Mouse (Mus musculus): Measurements from ENCODE around the gene Gjb1. TPM values are rescaled to one million over a fixed set of nuclear protein-coding genes. Genes with fewer than 3 reads are reported as not detected.

Gjb1 gene
- total and polyA plus RNA-seq, 3 experiments = not detected

DNA sequence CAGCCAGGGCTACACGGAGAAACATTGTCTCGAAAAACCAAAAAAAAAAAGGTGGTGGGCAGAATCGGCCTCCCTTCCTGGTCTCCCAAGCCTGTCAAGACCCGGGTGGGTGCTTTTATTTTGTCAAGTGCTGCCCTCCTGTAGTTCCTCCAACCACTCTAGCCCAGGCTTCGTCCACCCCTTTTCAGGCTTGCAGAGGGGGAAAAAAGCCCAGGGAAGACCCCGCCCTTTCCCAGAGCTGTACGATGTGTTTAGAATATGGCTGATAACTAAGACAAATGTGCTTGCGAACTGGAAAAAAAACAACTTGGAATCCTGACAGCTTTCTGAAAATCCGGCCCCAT lies 44.2 kb upstream of the Gjb1 start:
- peak overlapping the region; percentile 41 to 53 (median 52) for H3K4me3 ChIP-seq (replicated peaks in 1 of 3; ENCODE audit: low read depth in 2 of 3, low read length in 2 of 3, poor library complexity in 1 of 3)
- peak overlapping the region; percentile 95 for H3K9ac ChIP-seq (ENCODE audit: insufficient read depth, low read depth)
- in situ Hi-C loops (cut with MboI; ENCODE audit: low pct_ligation_motif_present, low pct_unique_long_range_greater_than_20kb, low sequenced_read_pairs) = loop anchor here (5.0 kb wide), 1 partner anchor 200 kb away; no protein-coding TSS in a partner anchor
- TF ChIP-seq MAFK (IDR thresholded peaks at IDR 0.05; ENCODE audit: insufficient replicate concordance, low read length) (no peak), E2F4 (IDR thresholded peaks at IDR 0.05; ENCODE audit: insufficient replicate concordance, low read depth, low read length) (no peak), RAD21 (IDR thresholded peaks at IDR 0.05; ENCODE audit: low read depth, low read length) (no peak), KAT2A (IDR thresholded peaks at IDR 0.05; ENCODE audit: insufficient replicate concordance, low read length) (no peak), TCF12 (IDR thresholded peaks at IDR 0.05; ENCODE audit: low read depth, low read length) (peak; percentile 25; the same call in 1 of the 2 replicates), MYC (IDR thresholded peaks at IDR 0.05; ENCODE audit: low read depth, low read length) (peak; percentile 64; the same call in 1 of the 2 replicates), ETS1 (conservative IDR thresholded peaks at IDR 0.05; ENCODE audit: low read depth, low read length) (no peak)
- no peaks in the 10 kb centered on the region for H3K79me2 ChIP-seq (replicated peaks; ENCODE audit: control insufficient read depth, extremely low read depth, insufficient read depth, poor library complexity, severe bottlenecking)
- H3K4me1 ChIP-seq (ENCODE audit: control insufficient read depth in 1 of 2, insufficient read depth in 2 of 2) = peaks cover 6 to 14% of the 10 kb centered on the region in 2 experiments
- dilution Hi-C loops (cut with MboI; ENCODE audit: extremely low pct_ligation_motif_present, extremely low pct_unique_long_range_greater_than_20kb, low sequenced_read_pairs) = no loop called here
- no peak for DNase-seq (ENCODE audit: extremely low read depth)
- H3K27ac ChIP-seq (ENCODE audit: insufficient read depth, low read depth) = peak overlapping the region; percentile 64; the same call in 1 of the 2 replicates
- H3K9me3 ChIP-seq (replicated peaks; ENCODE audit: low read length) = no peaks in the 10 kb centered on the region
- peak overlapping the region; percentile 71 for H3K4me2 ChIP-seq (ENCODE audit: insufficient read depth, low read depth, poor library complexity, severe bottlenecking)
- no peaks in the 10 kb centered on the region for H3K36me3 ChIP-seq (replicated peaks in 1 of 2; ENCODE audit: control insufficient read depth in 1 of 2, insufficient read depth in 1 of 2, low read length in 1 of 2)
- no peaks in the 10 kb centered on the region for H3K27me3 ChIP-seq (replicated peaks)

DNA sequence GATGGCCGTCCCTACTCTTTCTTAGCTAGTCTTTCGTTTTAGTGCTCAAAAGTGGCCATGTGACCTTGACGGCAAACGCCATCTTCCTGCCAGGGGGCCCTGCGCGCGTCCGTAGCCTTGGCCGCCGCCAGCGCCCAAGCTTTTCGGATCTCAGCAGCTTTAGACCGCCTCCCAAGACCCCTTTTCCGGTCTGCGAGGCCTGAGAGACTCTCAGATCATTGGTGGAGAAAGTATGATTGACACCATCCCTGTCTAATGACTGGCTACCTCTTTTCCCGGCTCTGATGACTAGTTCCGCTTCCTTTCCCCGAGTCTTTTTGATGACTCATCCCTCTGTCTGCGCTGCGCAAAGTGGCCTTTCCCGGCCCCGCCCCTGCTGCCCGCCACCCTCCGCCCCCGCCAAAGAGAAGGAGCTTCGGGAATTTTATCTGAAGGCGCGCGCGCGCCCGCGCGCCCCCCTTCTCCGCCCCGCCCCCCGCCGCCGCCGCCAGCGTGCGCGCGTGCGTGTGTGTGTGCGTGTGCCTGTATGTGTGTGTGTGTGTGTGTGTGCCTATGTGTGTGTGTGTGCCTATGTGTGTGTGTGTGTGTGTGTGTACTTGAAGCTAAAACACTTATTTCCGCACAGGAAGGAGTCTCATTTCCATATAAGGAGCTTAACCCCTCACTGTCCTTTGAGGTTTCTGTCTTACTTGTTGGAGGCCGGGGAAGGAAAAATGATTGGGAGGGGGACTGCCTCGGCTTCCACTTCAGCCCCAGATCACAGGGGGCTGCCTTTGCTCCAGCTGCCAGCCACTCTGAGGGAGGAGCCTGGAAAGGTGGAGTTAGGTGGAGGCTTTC lies 43.6 kb upstream of the Gjb1 start:
- in situ Hi-C loops (cut with MboI; ENCODE audit: low pct_ligation_motif_present, low pct_unique_long_range_greater_than_20kb, low sequenced_read_pairs) (loop anchor here (5.0 kb wide), 1 partner anchor 200 kb away; no protein-coding TSS in a partner anchor), dilution Hi-C loops (cut with MboI; ENCODE audit: extremely low pct_ligation_motif_present, extremely low pct_unique_long_range_greater_than_20kb, low sequenced_read_pairs) (no loop called here)
- H3K36me3 ChIP-seq (replicated peaks in 1 of 2; ENCODE audit: control insufficient read depth in 1 of 2, insufficient read depth in 1 of 2, low read length in 1 of 2) = no peaks in the 10 kb centered on the region
- peak overlapping the region; percentile 76 for H3K4me2 ChIP-seq (ENCODE audit: insufficient read depth, low read depth, poor library complexity, severe bottlenecking)
- peaks cover 6 to 14% of the 10 kb centered on the region in 2 experiments for H3K4me1 ChIP-seq (ENCODE audit: control insufficient read depth in 1 of 2, insufficient read depth in 2 of 2)
- H3K79me2 ChIP-seq (replicated peaks; ENCODE audit: control insufficient read depth, extremely low read depth, insufficient read depth, poor library complexity, severe bottlenecking) = no peaks in the 10 kb centered on the region
- H3K9me3 ChIP-seq (replicated peaks; ENCODE audit: low read length) = no peaks in the 10 kb centered on the region
- peak; percentile 94 for DNase-seq (ENCODE audit: extremely low read depth)
- peak overlapping the region; percentile 64; the same call in 1 of the 2 replicates for H3K27ac ChIP-seq (ENCODE audit: insufficient read depth, low read depth)
- H3K9ac ChIP-seq (ENCODE audit: insufficient read depth, low read depth) = peak overlapping the region; percentile 95
- peak overlapping the region; percentile 41 to 53 (median 52) for H3K4me3 ChIP-seq (replicated peaks in 1 of 3; ENCODE audit: low read depth in 2 of 3, low read length in 2 of 3, poor library complexity in 1 of 3)
- H3K27me3 ChIP-seq (replicated peaks) = no peaks in the 10 kb centered on the region
- TF ChIP-seq JUND (conservative IDR thresholded peaks at IDR 0.05; ENCODE audit: low read depth, low read length) (no peak; the same call in 1 of the 2 replicates), SIN3A (IDR thresholded peaks at IDR 0.05; ENCODE audit: low read length) (peak; percentile 65; the same call in 1 of the 2 replicates), POLR2A (IDR thresholded peaks at IDR 0.05; ENCODE audit: low read depth, low read length) (peak; percentile 80), CHD2 (IDR thresholded peaks at IDR 0.05; ENCODE audit: low read length) (no peak), UBTF (IDR thresholded peaks at IDR 0.05; ENCODE audit: low read depth, low read length) (no peak), NELFE (IDR thresholded peaks at IDR 0.05; ENCODE audit: low read depth, low read length) (peak; percentile 39; the same call in 1 of the 2 replicates), MAZ (IDR thresholded peaks at IDR 0.05; ENCODE audit: low read depth, low read length) (peak; percentile 65; the same call in 1 of the 2 replicates), MAX (IDR thresholded peaks at IDR 0.05; ENCODE audit: low read length) (peak; percentile 67), E2F4 (IDR thresholded peaks at IDR 0.05; ENCODE audit: insufficient replicate concordance, low read depth, low read length) (0 out of 2 replicates have a peak, but pooled peaks have one; percentile 9), GABPA (IDR thresholded peaks at IDR 0.05; ENCODE audit: insufficient replicate concordance, low read depth, low read length) (no peak), ETS1 (conservative IDR thresholded peaks at IDR 0.05; ENCODE audit: low read depth, low read length) (no peak), CHD1 (IDR thresholded peaks at IDR 0.05; ENCODE audit: low read depth, low read length) (no peak), USF2 (conservative IDR thresholded peaks at IDR 0.05; ENCODE audit: low read depth, low read length) (0 out of 2 replicates have a peak, but pooled peaks have one; percentile 18), KAT2A (IDR thresholded peaks at IDR 0.05; ENCODE audit: insufficient replicate concordance, low read length) (no peak), RAD21 (IDR thresholded peaks at IDR 0.05; ENCODE audit: low read depth, low read length) (no peak), POLR2AphosphoS2 (IDR thresholded peaks at IDR 0.05; ENCODE audit: low read depth, low read length) (no peak), HCFC1 (IDR thresholded peaks at IDR 0.05; ENCODE audit: low read depth, low read length) (peak; percentile 67), ZMIZ1 (IDR thresholded peaks at IDR 0.05; ENCODE audit: low read depth, low read length) (no peak; the same call in 1 of the 2 replicates), ZNF384 (IDR thresholded peaks at IDR 0.05; ENCODE audit: low read depth, low read length) (no peak), ZKSCAN1 (IDR thresholded peaks at IDR 0.05; ENCODE audit: borderline replicate concordance, low read depth, low read length) (no peak), EP300 (IDR thresholded peaks at IDR 0.05; ENCODE audit: low read length) (0 out of 2 replicates have a peak, but pooled peaks have one; percentile 45), USF1 (IDR thresholded peaks at IDR 0.05; ENCODE audit: low read depth, low read length) (peak; percentile 69), MEF2A (IDR thresholded peaks at IDR 0.05; ENCODE audit: borderline replicate concordance, low read depth, low read length) (0 out of 2 replicates have a peak, but pooled peaks have one; percentile 26), SMC3 (IDR thresholded peaks at IDR 0.05; ENCODE audit: low read depth, low read length) (no peak), MXI1 (IDR thresholded peaks at IDR 0.05; ENCODE audit: low read depth, low read length) (no peak), ZC3H11A (IDR thresholded peaks at IDR 0.05; ENCODE audit: low read depth, low read length) (no peak), MAFK (IDR thresholded peaks at IDR 0.05; ENCODE audit: insufficient replicate concordance, low read length) (peak; percentile 66)

Data from CH12.LX (cell line).